Mouse (Mus musculus): ENCODE measurements around the gene Idnk.
"Not testable (repeated sequence)": the region's sequence is repeated elsewhere in the genome, so short reads cannot be mapped to it uniquely, and the experiment has no call there.

The Idnk gene

GRCm38 (mm10) chr13:58157447-58158098 lies at the start of gene Idnk:
Idnk (plus strand) TSS chr13:58157649.
- peak; percentile 88 for DNase-seq

- DNase-seq = no peak
These were observed 46.1 kb upstream of the Idnk start for GRCm38 (mm10) chr13:58111306-58111705.

GRCm38 (mm10) chr13:58112191-58112590 lies 45.3 kb upstream of the Idnk start:
- DNase-seq = no peak

GRCm38 (mm10) chr13:58112601-58113041 lies 44.8 kb upstream of the Idnk start:
- DNase-seq = no peak

- DNase-seq = peak; percentile 91
These were observed 44.2 kb upstream of the Idnk start, which contains the start of gene Klhl3 for GRCm38 (mm10) chr13:58113061-58113900. Klhl3 (minus strand) TSS chr13:58113592.

- DNase-seq = no peak
These were observed 42.2 kb upstream of the Idnk start for GRCm38 (mm10) chr13:58115227-58115626.

GRCm38 (mm10) chr13:58116801-58117200 lies 40.6 kb upstream of the Idnk start:
- DNase-seq = no peak

GRCm38 (mm10) chr13:58117318-58118017 lies 40.0 kb upstream of the Idnk start:
- peak; percentile 83 for DNase-seq

- DNase-seq = no peak
These were observed 34.6 kb upstream of the Idnk start for GRCm38 (mm10) chr13:58122786-58123297.

GRCm38 (mm10) chr13:58123381-58123780 lies 34.1 kb upstream of the Idnk start:
- no peak for DNase-seq

- no peak for DNase-seq
These were observed 33.2 kb upstream of the Idnk start for GRCm38 (mm10) chr13:58124278-58124677.

GRCm38 (mm10) chr13:58124989-58125388 lies 32.5 kb upstream of the Idnk start:
- DNase-seq = no peak

GRCm38 (mm10) chr13:58126126-58126525 lies 31.3 kb upstream of the Idnk start:
- peak; percentile 71 for DNase-seq

- peak; percentile 64 for DNase-seq
These were observed 30.3 kb upstream of the Idnk start for GRCm38 (mm10) chr13:58126862-58127765.

GRCm38 (mm10) chr13:58127766-58128361 lies 29.6 kb upstream of the Idnk start:
- DNase-seq = no peak

GRCm38 (mm10) chr13:58128396-58128767 lies 29.1 kb upstream of the Idnk start, which contains the start of gene Hnrnpa0:
Hnrnpa0 (minus strand) TSS chr13:58128556.
- DNase-seq = peak; percentile 97

- DNase-seq = peak; percentile 95
These were observed 28.4 kb upstream of the Idnk start for GRCm38 (mm10) chr13:58128768-58129671.

GRCm38 (mm10) chr13:58129687-58130246 lies 27.7 kb upstream of the Idnk start:
- no peak for DNase-seq

- DNase-seq = no peak
These were observed 25.8 kb upstream of the Idnk start for GRCm38 (mm10) chr13:58131692-58132091.

- not testable (repeated sequence) for DNase-seq
These were observed 10.8 kb upstream of the Idnk start for GRCm38 (mm10) chr13:58146603-58147002.
